Mouse (Mus musculus): ENCODE results near the gene Vstm4.

DNA sequence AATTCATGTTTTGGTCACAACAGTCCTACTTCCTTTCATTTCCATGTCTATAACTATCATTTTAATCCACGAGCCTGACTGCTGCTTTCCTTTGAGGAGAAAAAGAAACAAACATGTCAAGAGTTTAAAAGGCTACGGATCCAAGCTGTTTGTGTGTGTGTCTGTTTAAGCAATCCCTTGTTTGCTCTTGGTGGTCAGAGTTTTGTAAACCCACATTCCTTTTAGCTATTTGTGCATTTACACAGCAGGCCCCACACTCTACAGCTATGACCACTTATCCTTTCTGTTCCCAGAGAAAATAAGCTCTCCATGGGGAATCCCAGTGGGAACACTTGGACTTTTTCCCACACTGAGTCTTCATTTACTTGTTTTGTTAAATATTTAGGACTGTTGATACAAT is 58.8 kb downstream of the Vstm4 start:
- TF ChIP-seq CTCF (IDR thresholded peaks at IDR 0.05; ENCODE audit: low read depth, low read length): no peak
- TF ChIP-seq POLR2A (IDR thresholded peaks at IDR 0.05; ENCODE audit: borderline replicate concordance, low read depth, low read length): no peak
